Mouse (Mus musculus): ENCODE measurements around the gene Pank1. TPM values are rescaled to one million over a fixed set of nuclear protein-coding genes. Genes with fewer than 3 reads are reported as not detected.
A peak's percentile ranks its signal among the peaks of the same experiment; 100 is the strongest.

Pank1 gene
- polyA plus RNA-seq, 1 experiment from 2014 or later: 7.7 TPM

- WGBS: 60% methylated on average over 2 of the region's 2 CpGs
- Histone ChIP-seq H3K4me1 (ENCODE audit: control insufficient read depth, insufficient read depth, low read length) (no peaks in the 10 kb centered on the region), H3K9ac (ENCODE audit: low read depth, low read length) (no peak overlapping the region), H3K27me3 (replicated peaks; ENCODE audit: control insufficient read depth, insufficient read depth, low read length) (no peaks in the 10 kb centered on the region), H3K4me2 (ENCODE audit: low read depth, low read length) (no peak overlapping the region), H3K27ac (replicated peaks; ENCODE audit: low read depth, low read length) (no peak overlapping the region), H3K9me3 (ENCODE audit: control insufficient read depth, low read length) (no peaks in the 10 kb centered on the region), H3K36me3 (ENCODE audit: control insufficient read depth, insufficient read depth, low read length) (no peaks in the 10 kb centered on the region), H3K4me3 (ENCODE audit: low read depth, low read length) (no peak overlapping the region)
- ATAC-seq (ENCODE audit: low read depth): no peak
- DNase-seq (ENCODE audit: low spot score): peak; percentile 6
Observed at GRCm38 (mm10) chr19:34805071-34805470, 74.2 kb downstream of the Pank1 start.

- H3K4me2 ChIP-seq (ENCODE audit: low read depth, low read length): no peak overlapping the region
- H3K4me1 ChIP-seq (ENCODE audit: control insufficient read depth, insufficient read depth, low read length): no peaks in the 10 kb centered on the region
- H3K9me3 ChIP-seq (ENCODE audit: control insufficient read depth, low read length): no peaks in the 10 kb centered on the region
- H3K27me3 ChIP-seq (replicated peaks; ENCODE audit: control insufficient read depth, insufficient read depth, low read length): no peaks in the 10 kb centered on the region
- no peak overlapping the region for H3K4me3 ChIP-seq (ENCODE audit: low read depth, low read length)
- DNase-seq (ENCODE audit: low spot score) (no peak), ATAC-seq (ENCODE audit: low read depth) (no peak)
- H3K36me3 ChIP-seq (ENCODE audit: control insufficient read depth, insufficient read depth, low read length): no peaks in the 10 kb centered on the region
- no peak overlapping the region for H3K27ac ChIP-seq (replicated peaks; ENCODE audit: low read depth, low read length)
- H3K9ac ChIP-seq (ENCODE audit: low read depth, low read length): no peak overlapping the region
- WGBS: 100% methylated on average over 2 of the region's 2 CpGs
Observed at GRCm38 (mm10) chr19:34804531-34804930, 74.7 kb downstream of the Pank1 start.

- Histone ChIP-seq H3K36me3 (ENCODE audit: control insufficient read depth, insufficient read depth, low read length) (no peaks in the 10 kb centered on the region), H3K4me3 (ENCODE audit: low read depth, low read length) (no peak overlapping the region), H3K27ac (replicated peaks; ENCODE audit: low read depth, low read length) (no peak overlapping the region), H3K9me3 (ENCODE audit: control insufficient read depth, low read length) (no peaks in the 10 kb centered on the region), H3K27me3 (replicated peaks; ENCODE audit: control insufficient read depth, insufficient read depth, low read length) (no peaks in the 10 kb centered on the region), H3K4me2 (ENCODE audit: low read depth, low read length) (no peak overlapping the region), H3K9ac (ENCODE audit: low read depth, low read length) (no peak overlapping the region), H3K4me1 (ENCODE audit: control insufficient read depth, insufficient read depth, low read length) (no peaks in the 10 kb centered on the region)
- ATAC-seq (ENCODE audit: low read depth): no peak
- DNase-seq (ENCODE audit: low spot score): no peak
- WGBS: 90% methylated on average over 4 of the region's 4 CpGs
Observed at GRCm38 (mm10) chr19:34803396-34803795, 75.9 kb downstream of the Pank1 start.

- no peak overlapping the region for H3K9ac ChIP-seq (ENCODE audit: low read depth, low read length)
- H3K4me2 ChIP-seq (ENCODE audit: low read depth, low read length): no peak overlapping the region
- DNase-seq (ENCODE audit: low spot score) (peak; percentile 60), ATAC-seq (ENCODE audit: low read depth) (no peak; the same call in 1 of the 2 replicates)
- H3K4me3 ChIP-seq (ENCODE audit: low read depth, low read length): no peak overlapping the region
- 46% methylated on average over 6 of the region's 6 CpGs for WGBS
- H3K27ac ChIP-seq (replicated peaks; ENCODE audit: low read depth, low read length): 0 out of 2 replicates have a peak overlapping the region, but pooled peaks have one; percentile 48
- no peaks in the 10 kb centered on the region for H3K4me1 ChIP-seq (ENCODE audit: control insufficient read depth, insufficient read depth, low read length)
- no peaks in the 10 kb centered on the region for H3K27me3 ChIP-seq (replicated peaks; ENCODE audit: control insufficient read depth, insufficient read depth, low read length)
- H3K9me3 ChIP-seq (ENCODE audit: control insufficient read depth, low read length): no peaks in the 10 kb centered on the region
- H3K36me3 ChIP-seq (ENCODE audit: control insufficient read depth, insufficient read depth, low read length): no peaks in the 10 kb centered on the region
Observed at GRCm38 (mm10) chr19:34799644-34800267, 79.5 kb downstream of the Pank1 start.

- Histone ChIP-seq H3K4me1 (ENCODE audit: control insufficient read depth, insufficient read depth, low read length) (no peaks in the 10 kb centered on the region), H3K36me3 (ENCODE audit: control insufficient read depth, insufficient read depth, low read length) (no peaks in the 10 kb centered on the region), H3K4me3 (ENCODE audit: low read depth, low read length) (no peak overlapping the region), H3K9ac (ENCODE audit: low read depth, low read length) (no peak overlapping the region), H3K27me3 (replicated peaks; ENCODE audit: control insufficient read depth, insufficient read depth, low read length) (no peaks in the 10 kb centered on the region), H3K9me3 (ENCODE audit: control insufficient read depth, low read length) (no peaks in the 10 kb centered on the region), H3K4me2 (ENCODE audit: low read depth, low read length) (no peak overlapping the region), H3K27ac (replicated peaks; ENCODE audit: low read depth, low read length) (no peak overlapping the region)
- ATAC-seq (ENCODE audit: low read depth) (no peak), DNase-seq (ENCODE audit: low spot score) (no peak)
- WGBS: 81% methylated on average over 4 of the region's 4 CpGs
Observed at GRCm38 (mm10) chr19:34796396-34796795, 82.9 kb downstream of the Pank1 start.

- no peaks in the 10 kb centered on the region for H3K9me3 ChIP-seq (ENCODE audit: control insufficient read depth, low read length)
- H3K9ac ChIP-seq (ENCODE audit: low read depth, low read length): no peak overlapping the region
- ATAC-seq (ENCODE audit: low read depth): no peak
- no peak overlapping the region for H3K4me2 ChIP-seq (ENCODE audit: low read depth, low read length)
- no peak overlapping the region for H3K4me3 ChIP-seq (ENCODE audit: low read depth, low read length)
- WGBS: 72% methylated on average over 2 of the region's 2 CpGs
- no peaks in the 10 kb centered on the region for H3K4me1 ChIP-seq (ENCODE audit: control insufficient read depth, insufficient read depth, low read length)
- no peaks in the 10 kb centered on the region for H3K27me3 ChIP-seq (replicated peaks; ENCODE audit: control insufficient read depth, insufficient read depth, low read length)
- no peak overlapping the region for H3K27ac ChIP-seq (replicated peaks; ENCODE audit: low read depth, low read length)
- no peak for DNase-seq (ENCODE audit: low spot score)
- no peaks in the 10 kb centered on the region for H3K36me3 ChIP-seq (ENCODE audit: control insufficient read depth, insufficient read depth, low read length)
Observed at GRCm38 (mm10) chr19:34782491-34782890, 96.8 kb downstream of the Pank1 start.

- H3K9ac ChIP-seq (ENCODE audit: low read depth, low read length): no peak overlapping the region
- H3K9me3 ChIP-seq (ENCODE audit: control insufficient read depth, low read length): no peaks in the 10 kb centered on the region
- H3K4me1 ChIP-seq (ENCODE audit: control insufficient read depth, insufficient read depth, low read length): no peaks in the 10 kb centered on the region
- no peak overlapping the region for H3K27ac ChIP-seq (replicated peaks; ENCODE audit: low read depth, low read length)
- DNase-seq (ENCODE audit: low spot score): no peak
- no peaks in the 10 kb centered on the region for H3K27me3 ChIP-seq (replicated peaks; ENCODE audit: control insufficient read depth, insufficient read depth, low read length)
- H3K36me3 ChIP-seq (ENCODE audit: control insufficient read depth, insufficient read depth, low read length): no peaks in the 10 kb centered on the region
- ATAC-seq (ENCODE audit: low read depth): no peak
- no peak overlapping the region for H3K4me2 ChIP-seq (ENCODE audit: low read depth, low read length)
- no peak overlapping the region for H3K4me3 ChIP-seq (ENCODE audit: low read depth, low read length)
- 100% methylated on average over 1 of the region's 1 CpGs for WGBS
Observed at GRCm38 (mm10) chr19:34778993-34779392, 100.3 kb downstream of the Pank1 start.

GRCm38 (mm10) chr19:34778098-34778497, 101.2 kb downstream of the Pank1 start:
- no peaks in the 10 kb centered on the region for H3K27me3 ChIP-seq (replicated peaks; ENCODE audit: control insufficient read depth, insufficient read depth, low read length)
- H3K36me3 ChIP-seq (ENCODE audit: control insufficient read depth, insufficient read depth, low read length): no peaks in the 10 kb centered on the region
- H3K4me3 ChIP-seq (ENCODE audit: low read depth, low read length): no peak overlapping the region
- no peak overlapping the region for H3K4me2 ChIP-seq (ENCODE audit: low read depth, low read length)
- H3K4me1 ChIP-seq (ENCODE audit: control insufficient read depth, insufficient read depth, low read length): no peaks in the 10 kb centered on the region
- no peak overlapping the region for H3K27ac ChIP-seq (replicated peaks; ENCODE audit: low read depth, low read length)
- ATAC-seq (ENCODE audit: low read depth) (no peak), DNase-seq (ENCODE audit: low spot score) (no peak)
- H3K9ac ChIP-seq (ENCODE audit: low read depth, low read length): no peak overlapping the region
- no peaks in the 10 kb centered on the region for H3K9me3 ChIP-seq (ENCODE audit: control insufficient read depth, low read length)

GRCm38 (mm10) chr19:34772775-34773174, 106.5 kb downstream of the Pank1 start:
- Histone ChIP-seq H3K9ac (ENCODE audit: low read depth, low read length) (no peak overlapping the region), H3K9me3 (ENCODE audit: control insufficient read depth, low read length) (no peaks in the 10 kb centered on the region), H3K36me3 (ENCODE audit: control insufficient read depth, insufficient read depth, low read length) (no peaks in the 10 kb centered on the region), H3K4me3 (ENCODE audit: low read depth, low read length) (no peak overlapping the region), H3K27me3 (replicated peaks; ENCODE audit: control insufficient read depth, insufficient read depth, low read length) (no peaks in the 10 kb centered on the region), H3K27ac (replicated peaks; ENCODE audit: low read depth, low read length) (no peak overlapping the region), H3K4me1 (ENCODE audit: control insufficient read depth, insufficient read depth, low read length) (no peaks in the 10 kb centered on the region), H3K4me2 (ENCODE audit: low read depth, low read length) (no peak overlapping the region)
- DNase-seq (ENCODE audit: low spot score): peak; percentile 63
- 27% methylated on average over 6 of the region's 6 CpGs for WGBS
- ATAC-seq (ENCODE audit: low read depth): 0 out of 2 replicates have a peak, but pooled peaks have one; percentile 26
